Mouse (Mus musculus): ENCODE measurements at regions not wholly inside any gene's neighbourhood (a gene's known extent, or its start where the extent isn't known, plus 50 kb on each side); places are given as distances from the start of the nearest gene placed in this dataset.

DNA sequence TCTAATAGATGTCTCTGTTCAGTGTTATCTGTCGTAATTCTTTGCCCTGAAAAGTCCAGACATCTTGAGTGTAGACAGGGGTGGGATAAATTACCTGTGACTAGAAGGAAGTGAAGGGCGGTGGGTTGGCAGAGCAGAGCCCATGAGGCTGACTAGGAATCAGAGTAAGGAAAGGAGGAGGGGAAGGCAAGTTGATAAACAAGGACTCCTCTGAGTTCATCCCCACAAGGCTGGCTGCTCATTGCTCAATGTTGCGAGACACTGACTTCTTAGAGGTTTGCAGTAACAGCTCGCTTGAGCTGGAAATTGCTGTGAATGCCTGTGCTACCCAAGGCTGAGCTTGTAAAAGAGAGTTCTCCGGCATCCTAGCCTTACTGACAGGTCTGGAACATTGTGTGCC is 257.7 kb downstream of the H2al1j start:
- TF ChIP-seq CTCF (IDR thresholded peaks at IDR 0.05; ENCODE audit: low read depth, low read length) (no peak), POLR2A (IDR thresholded peaks at IDR 0.05; ENCODE audit: insufficient read depth, low read length) (no peak), EP300 (IDR thresholded peaks at IDR 0.05; ENCODE audit: insufficient read depth, low read depth, low read length) (no peak)
